Mouse (Mus musculus) heart, adult 9 months (tissue): ENCODE measurements at regions not wholly inside any gene's neighbourhood (a gene's known extent, or its start where the extent isn't known, plus 50 kb on each side); places are given as distances from the start of the nearest gene placed in this dataset.
"Not testable (repeated sequence)": the region's sequence is repeated elsewhere in the genome, so short reads cannot be mapped to it uniquely, and the experiment has no call there.

ENCODE experiments used
- DNase-seq, 2 experiments: peaks; one replicate each; pipeline ENCODE4 v3.0.0; 2022; ENCODE audit warnings: low spot score in 2 of 2

DNA sequence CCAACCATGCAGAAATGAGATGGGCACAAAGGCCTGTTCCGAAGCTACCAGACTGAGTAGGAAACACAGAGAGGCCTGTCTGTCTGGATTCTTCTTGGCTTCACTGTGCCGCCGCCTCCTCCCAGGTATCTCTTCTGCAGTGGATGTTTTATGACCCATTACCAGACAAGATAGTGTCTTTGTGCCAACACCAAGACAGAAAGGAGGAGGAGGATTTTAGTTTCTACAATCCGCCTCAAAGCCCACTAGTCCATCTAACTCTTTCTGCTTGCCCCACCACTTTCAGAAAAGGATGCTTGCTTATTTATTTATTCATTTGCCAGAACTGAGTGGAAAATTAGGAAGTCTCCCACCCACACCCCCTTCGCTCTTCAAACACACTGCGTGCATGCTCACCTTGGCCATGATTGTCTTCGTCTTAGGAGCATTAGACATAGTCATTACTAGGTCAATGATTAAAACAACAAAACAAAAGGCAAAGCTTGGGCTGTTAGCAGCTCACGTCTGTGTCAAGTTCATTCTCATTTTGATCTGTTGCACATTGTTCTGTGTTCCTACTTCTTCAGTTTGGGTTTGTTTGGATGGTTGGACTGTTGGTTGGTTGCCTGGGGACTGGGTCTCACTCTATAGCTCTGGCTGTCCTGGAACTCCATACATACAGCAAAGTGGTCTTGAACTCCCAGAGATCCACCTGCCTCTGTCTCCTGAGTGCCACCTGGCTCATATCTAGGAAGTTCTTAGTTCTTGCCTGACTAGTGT lies 61.7 kb upstream of the Cpm start:
- DNase-seq = no peak

DNA sequence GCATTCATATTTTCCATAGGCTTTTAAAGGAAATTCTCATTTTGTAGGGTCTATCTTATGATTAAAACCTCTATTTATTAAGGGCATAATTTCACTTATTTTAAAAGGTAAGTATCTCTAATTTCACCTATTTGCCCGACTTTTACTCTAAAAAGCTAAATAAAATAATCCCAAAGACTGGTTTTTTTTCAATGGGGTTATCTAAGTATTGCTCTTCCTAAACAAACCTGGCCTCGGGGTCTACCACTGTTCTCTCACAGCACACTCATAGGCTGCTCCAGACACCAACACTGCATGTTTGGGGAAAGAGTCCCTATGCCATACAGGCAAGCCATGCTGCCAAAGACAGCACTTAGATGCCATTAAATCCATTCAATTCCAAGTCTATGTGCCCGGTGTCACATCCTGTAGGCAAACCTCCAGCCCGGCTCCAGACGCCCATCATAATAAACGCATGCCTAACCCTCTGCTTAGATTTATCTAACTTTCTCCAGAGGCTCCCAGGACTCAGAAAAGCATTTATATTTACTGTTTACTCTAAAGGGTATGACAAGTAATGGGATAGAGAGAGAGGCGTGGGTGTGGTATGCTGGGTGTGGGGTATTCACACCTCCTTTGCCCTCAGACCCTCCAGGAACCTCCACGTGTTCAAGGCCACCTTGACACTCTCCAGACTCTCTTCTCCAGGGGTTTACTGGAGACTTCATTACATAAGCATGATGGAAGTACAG lies 62.5 kb upstream of the Cpm start:
- no peak for DNase-seq

DNA sequence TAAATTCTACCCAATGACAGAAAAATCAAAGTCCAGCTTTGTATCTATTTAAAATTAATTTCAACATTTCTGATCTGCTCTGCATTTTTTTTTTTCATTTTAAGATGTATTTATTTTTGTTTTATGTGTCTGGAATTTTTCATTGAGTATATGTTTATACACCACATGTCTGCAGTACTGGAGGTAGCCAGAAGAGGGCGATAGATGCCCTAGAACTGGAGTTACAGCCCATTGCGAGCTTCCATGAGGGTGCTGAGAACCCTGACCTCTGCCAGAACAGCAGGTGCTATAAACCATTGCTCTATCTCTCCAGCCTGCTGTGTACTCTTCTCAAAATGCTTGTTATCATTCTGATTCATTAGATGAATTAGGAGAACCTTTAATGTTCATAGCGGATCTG lies 63.1 kb upstream of the Cpm start:
- no peak for DNase-seq

DNA sequence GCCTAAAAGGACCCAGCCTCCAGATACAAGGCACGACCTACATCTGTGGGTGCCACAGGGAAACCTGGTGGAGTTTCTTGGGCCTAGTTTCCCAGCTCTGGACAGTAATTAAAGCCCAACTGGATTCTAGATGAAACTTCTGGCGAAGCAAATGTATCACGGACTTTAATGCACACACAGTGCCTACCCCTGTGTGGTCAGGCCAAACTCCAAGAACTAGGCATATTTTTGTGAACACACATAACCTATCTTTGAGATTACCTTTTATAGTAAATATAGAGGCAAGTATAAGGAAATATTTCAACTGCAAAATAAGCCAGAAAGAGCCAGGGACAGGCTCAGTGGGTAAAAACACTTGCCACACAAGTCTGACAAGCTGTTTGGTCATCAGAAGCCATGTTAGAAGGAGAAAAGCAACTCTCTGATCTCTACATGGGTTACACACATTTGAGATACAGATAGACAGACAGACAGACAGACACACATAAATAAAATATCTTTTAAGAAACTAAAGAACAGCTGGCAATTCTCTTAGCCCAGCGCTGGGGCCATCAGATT lies 63.7 kb upstream of the Cpm start:
- no peak for DNase-seq

DNA sequence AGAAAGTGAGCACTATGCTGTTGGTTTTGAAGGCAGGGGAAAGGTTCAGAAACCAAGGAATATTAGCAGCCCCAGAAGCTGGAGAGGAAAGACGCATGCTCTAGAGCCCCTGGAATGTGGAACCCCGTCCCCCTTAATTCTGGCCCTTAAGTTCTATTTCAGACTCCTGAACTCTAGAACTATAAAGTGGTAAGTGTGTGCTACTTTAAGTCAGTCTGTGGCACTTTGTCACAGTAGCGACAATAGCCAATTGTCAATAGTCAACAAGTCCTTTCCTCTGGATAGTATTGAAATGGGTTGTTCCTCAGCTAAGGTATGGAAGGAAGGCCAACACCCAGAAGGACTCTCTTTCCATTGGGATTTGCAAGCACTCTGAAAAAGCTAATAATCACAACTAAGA lies 64.2 kb upstream of the Cpm start:
- no peak for DNase-seq

DNA sequence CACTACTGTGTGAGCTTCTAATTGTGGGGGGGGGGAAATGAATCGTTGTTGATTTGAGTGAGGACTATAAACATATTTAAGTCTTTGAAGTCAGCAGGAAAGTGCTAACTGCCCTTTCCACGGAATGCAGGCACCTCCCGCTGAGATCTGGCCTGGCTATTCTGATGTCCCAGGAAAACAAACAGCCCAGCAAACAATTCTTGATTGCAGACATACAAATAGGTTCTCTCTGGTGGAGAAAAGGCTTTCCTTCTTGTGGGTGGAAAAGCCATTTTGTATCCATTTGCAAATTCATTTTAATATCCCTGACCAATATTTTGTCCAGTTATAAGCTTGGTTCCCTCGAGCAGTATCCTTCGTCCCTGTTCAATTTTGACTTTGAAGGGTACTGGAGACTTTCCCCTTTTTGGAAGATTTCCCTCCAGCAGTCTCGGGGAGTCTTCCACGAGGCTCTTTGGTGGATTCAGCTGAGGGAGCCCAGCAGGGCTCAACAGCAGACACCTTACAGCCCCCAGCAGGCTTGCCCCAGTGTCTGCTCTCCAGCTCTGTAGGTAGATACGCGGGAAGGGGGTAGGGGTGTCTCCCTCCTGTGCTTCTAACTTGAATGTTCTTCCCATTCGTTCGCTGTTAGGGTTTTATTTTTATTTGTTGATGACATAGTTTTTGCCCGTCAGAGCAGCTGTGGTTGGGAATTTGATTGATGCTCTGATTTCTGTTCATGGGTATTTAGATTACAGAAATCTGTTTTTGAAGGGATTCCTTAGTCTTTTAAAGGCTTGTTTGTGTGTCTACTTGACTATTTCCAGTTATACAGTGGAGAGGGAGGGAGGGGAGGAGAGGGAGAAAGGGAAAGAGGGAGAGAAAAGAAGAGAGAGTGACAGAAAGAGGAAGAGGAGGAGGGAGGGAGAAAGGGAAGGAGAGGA lies 64.9 kb upstream of the Cpm start:
- DNase-seq = no peak

DNA sequence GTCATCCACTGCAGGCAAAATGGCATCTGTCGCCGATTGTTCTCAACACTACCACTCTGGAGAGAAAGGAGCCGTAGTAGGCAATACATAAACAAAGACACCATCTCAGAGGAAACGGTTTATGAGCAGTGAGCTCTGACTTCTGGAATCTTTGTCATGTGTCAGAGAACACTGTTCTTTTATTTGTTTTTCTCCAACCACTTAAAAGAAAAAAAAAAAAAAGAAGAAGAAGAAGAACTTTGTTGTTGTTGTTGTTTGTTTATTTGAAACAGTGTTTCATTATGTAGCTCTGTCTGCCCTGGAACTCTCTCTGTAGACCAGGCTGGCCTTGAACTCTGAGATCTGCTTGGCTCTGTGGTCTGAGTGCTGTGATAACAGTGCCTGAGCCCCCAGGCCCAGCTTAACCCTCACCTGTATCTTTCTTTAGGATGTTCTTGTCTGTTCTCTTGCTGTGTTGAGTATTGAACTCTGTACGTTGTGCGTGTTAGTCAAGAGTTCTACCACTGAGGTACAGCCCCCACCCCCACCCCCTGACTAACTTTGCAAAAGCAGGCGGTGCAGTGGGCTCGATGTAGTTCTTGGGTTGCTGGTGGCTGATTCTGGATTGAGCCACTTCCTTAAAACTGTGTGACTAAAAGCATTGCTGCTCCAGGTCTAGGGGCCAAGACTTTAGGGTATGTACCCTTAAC lies 65.7 kb upstream of the Cpm start:
- no peak for DNase-seq

DNA sequence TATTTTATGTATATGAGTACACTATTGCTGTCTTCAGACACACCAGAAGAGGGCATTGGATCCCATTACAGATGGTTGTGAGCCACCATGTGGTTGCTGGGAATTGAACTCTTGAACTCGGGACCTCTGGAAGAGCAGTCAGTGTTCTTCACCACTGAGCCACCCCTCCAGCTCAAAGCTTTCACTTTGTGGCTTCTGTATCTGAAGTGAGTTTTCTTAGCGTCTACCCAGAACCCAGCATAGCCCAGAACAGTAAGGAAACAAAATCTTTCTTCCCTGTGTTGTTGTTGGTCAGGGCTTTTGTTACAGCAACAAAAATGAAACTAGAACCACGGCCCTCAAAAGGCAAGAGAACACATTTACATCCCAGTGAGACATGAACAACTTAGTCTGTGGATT lies 66.5 kb upstream of the Cpm start:
- DNase-seq = not testable (repeated sequence)

DNA sequence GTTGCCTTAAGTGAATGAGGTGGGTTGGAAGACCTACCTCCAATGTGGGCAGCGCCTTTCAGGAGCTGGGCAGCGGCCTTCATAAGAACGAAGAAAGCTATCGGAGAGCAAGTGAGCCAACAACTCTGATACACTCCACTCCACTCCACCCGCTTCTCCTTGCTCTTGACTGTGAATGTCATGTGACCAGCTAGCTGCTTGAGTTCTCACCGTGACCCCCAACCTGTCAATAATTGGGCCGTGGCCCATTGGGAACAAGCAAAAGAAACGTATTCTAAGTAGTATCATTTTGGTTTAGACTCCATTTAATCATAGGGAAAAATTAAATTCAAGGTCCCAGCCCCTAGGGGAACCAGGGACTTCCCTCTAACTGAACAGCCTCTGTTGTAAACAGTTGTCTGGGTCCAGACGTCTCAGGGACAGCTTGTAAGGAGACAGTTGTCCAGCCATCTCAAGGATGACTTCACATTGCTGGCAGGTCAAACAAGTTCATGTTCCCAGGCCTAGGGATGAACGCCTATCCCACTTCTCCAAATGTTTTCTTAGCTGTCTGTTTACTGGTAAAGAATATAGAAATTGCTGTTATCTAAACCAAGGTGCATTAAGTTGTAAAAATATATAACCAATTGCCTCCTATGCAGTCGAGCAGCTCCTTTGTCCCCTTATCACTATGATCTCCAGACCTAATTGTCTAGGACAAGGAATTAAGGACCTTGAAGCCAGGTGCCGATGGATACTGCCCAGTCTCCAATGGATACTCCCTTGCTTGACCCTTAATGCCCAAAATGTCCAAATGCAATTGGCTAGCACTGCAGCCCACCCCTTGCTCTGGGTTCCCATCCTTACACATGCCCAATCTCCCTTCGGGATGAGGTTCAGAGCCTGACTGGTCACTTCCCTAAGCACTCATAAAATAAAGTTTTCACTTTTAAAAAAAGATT lies 67.1 kb upstream of the Cpm start:
- no peak for DNase-seq

DNA sequence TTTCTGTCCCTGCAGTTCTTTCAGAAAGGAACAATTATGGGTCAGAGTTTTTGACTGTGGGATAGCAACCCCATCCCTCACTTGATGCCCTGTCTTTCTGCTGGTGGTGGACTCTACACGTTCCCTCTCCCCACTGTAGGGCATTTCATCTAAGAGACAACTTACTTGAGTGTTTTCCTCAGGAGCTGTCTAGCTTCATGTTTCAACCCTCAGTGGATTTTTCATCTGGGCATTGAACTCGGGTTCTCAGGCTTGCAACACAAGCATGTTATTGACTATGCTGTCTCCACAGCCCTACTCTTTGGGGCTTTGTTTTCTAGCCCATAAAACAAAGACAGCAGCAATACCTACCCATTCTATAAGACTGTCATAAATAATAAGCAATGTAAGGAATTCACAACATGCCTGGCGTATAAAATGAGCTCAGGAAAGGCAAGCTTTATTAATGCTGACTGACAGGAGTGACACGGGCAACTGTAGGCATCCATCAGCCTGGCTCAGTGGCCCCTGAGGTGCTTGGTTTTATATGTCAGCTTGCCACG lies 68.0 kb upstream of the Cpm start:
- DNase-seq = no peak

DNA sequence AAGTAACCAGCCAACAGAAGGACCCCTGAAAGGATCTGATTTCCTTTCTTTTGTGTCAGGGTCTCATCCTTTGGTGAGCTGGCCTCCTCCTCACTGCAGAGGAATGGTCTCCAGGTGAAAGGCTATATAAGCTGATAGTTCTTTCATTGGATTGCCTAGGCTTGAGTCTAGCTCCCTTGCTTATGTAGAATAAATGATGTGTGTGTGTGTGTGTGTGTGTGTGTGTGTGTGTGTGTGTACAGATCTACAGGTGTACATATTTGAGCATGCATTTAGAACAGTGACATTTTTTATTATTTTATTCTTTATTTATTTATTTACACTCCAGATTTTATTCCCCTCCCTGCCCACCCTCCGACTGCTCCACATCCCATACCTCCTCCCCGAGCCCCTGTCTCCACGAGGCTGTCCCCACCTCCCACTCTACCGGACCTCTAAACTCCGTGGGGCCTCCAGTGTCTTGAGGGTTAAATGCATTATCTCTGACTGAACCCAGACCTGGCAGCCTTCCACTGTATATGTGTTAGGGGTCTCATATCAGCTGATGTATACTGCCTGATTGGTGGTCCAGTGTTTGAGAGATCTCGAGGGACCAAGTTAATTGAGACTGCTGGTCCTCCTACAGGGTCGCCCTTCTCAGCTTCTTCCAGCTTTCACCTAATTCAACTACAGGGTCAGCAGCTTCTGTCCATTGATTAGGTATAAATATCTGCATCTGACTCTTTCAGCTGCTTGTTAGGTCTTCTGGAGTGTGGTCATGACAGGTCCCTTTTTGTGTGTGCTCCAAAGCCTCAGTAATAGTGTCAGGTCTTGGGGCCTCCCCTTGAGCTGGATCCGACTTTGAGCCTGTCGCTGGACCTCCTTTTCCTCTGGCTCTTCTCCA lies 68.7 kb upstream of the Cpm start:
- DNase-seq = no peak

DNA sequence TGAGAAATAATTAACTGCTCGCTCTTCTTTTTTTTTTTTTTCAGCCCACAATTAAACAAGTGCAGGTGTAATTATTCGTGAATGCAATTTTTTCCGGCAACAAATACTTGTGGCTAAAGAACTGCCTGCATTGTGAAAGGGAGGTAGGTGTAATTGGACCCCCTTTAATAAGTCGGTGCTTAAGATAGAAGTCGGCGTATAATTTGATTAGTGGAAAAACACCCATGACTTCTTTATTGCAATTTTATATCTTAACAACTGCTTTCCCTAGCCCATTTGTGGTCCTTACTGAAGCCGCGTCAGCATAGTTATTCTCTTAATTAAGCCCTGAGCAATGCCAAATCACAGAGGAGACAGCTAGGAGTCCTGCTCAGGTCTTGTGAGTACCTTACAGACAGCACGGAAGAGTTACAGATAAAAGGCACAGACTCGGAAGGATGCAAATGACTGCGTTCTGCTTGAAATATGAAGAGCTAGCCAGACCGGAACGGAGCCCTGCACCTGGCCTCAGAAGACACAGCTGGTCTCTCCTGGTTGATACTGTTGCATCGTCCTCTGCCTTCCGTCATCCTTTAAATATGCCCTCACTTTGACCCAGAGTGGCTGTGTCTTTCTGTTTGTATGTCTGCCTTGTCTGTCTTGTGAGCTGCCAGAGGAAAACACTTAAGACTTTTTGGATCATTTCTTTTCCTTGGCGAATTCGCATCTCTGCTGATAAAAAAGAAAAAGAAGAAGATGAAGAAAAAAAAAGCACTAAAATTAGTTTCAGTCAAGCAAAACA lies 69.5 kb upstream of the Cpm start:
- no peak for DNase-seq

DNA sequence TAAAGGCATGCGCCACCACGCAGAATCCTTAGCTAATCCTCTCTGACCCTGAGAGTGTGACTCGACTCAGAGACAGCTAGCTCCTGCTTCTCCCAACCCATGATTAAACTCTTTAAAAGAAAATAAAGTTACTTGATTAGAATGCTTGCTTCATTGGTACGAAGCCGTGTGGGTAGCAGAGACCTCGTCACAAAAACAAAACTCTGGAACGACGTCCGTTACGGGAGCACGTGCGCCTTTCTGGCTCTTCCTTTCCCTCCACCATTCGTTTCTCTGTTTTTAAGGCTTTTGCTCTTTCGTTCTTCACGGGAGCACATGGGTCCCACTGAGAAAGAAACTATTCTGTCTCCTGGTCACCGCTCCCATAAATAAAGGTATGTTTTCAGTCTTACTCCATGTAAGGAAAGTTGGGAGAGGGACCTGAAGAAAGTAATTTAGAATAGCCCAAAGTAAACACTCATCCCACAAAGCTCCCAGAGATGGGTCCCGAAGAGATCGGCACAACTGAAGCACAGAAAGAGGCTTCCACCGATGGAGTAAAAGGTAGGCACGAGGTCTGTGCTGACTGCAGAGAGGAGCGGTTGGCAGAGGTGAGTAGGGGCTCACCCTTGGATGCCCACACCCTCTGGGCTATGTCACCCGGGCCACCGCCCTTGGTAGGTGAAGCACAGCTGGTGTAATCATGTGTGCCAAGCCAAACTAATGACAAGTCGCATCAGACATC lies 70.2 kb upstream of the Cpm start:
- no peak for DNase-seq

DNA sequence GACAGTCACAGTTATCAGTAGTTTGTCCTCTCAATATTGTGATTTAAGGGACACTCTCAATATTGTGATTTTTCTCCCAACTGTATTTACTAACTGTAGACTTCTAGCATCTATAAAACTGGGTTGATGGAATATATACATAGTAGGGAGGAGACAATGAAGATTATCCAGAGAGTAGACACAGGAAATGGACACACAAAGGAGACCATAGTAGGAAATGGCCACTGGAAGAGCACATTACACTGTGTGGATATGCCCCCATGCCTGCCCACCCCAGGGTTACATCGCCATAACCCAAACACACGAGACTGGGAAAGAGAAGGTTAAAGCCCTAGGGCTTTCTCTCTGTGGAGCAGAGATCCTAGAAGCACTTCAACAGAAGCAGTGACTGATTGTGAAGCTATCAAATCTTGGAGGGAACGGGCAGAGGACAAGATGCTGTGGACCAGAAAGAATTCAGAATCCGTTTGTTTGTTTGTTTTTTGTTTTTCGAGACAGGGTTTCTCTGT lies 71.0 kb upstream of the Cpm start:
- DNase-seq = no peak

DNA sequence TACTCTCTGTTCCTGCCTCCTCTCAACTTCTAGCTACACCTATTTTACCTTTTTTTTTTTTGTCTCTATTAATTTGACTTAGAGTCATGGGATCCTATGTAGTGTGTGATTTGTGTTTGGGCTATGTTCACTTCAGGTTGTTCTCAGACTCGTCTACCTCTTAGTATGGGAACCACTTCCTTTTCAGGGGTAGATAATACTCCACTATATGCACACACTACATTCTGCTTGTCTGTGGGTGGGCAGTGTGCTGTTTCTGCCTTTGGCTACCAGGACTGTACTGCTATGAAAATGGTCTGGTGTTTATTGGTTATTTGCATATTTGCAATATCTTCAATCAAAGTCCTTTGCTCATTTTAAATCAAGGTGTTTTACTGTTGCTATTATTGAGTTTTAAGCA lies 71.6 kb upstream of the Cpm start:
- DNase-seq = no peak

DNA sequence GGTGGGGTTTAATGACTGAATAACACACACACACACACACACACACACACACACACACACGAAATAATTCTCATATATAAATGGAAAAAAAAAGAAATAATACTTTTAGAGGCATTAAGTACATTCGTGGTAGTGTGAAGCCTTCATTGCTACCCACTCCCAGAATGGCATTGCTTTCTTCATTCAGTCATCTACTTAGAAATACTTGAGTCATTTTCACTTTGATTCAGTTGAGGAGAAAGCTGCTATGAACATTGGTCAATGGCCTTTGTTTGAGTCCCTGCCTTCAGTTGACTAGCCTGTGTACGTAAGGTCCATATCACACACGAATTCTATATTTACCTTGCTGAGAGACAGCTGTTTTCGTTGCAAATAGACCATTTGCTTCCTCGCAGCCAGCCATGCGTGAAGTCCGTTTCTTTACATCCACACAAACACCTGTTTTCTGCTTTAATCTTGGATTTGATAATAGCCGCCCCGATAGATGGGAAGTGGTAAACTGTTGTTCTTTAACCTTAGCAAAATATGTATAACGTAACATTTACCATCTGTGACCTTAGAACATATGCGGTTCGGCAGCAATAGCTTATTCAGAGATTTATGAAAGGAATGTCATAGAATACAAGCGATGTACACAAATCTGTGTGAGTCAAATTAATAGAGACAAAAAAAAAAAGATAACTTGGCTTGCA lies 72.3 kb upstream of the Cpm start:
- DNase-seq = no peak
